ENCODE assay signal across 12 mouse cellular contexts in genomic region chr13:97310855-97311189, GRCm38 (mm10).
DNase-seq lines count a peak whose midpoint lies in the region; ATAC-seq and TF ChIP-seq lines count a peak whose summit lies in the region.
"Had no signal": no experiment of that assay in that cellular context is flagged by ENCODE, and none has a peak within 500 bp of the region (broad histone marks: within the 10 kb centered on the region; RNA-seq: fewer than 3 reads in every experiment).

No protein-coding gene starts in this region.

- WGBS in heart, postnatal 0 days = 52% methylated on average over 3 of the region's 3 CpGs
- 34% methylated on average over 3 of the region's 3 CpGs for WGBS in liver, embryonic 13.5 days (ENCODE audit: insufficient replicate concordance)
- WGBS in liver, postnatal 0 days (ENCODE audit: insufficient replicate concordance) = 37% methylated on average over 3 of the region's 3 CpGs
- WGBS in embryonic facial prominence, embryonic 10.5 days = 21% methylated on average over 3 of the region's 3 CpGs
- 53% methylated on average over 3 of the region's 3 CpGs for WGBS in intestine, embryonic 16.5 days

- TF ChIP-seq CTCF in heart, postnatal 0 days (IDR thresholded peaks at IDR 0.05; ENCODE audit: low read depth) = no peak
- no peak for TF ChIP-seq CTCF in liver, postnatal 0 days (IDR thresholded peaks at IDR 0.05; ENCODE audit: low read depth)

- no peak for DNase-seq in heart, postnatal 0 days (ENCODE audit: low spot score)
- no peak for DNase-seq in heart, adult 11 months
- no peak for DNase-seq in liver, embryonic 13.5 days
- no peak for DNase-seq in liver, postnatal 0 days
- no peak for DNase-seq in embryonic facial prominence, embryonic 10.5 days (ENCODE audit: low spot score)
- no peak for DNase-seq in adrenal gland, postnatal 4 days (ENCODE audit: low spot score in 2 of 2)
- DNase-seq: cerebellum, adult 11 months; layer of hippocampus, adult 9-11 months; right cerebral cortex, postnatal 25 days; thymus, adult 2 months had no signal

- H3K9ac ChIP-seq in heart, postnatal 0 days (replicated peaks; ENCODE audit: low read depth, low read length) = no peak overlapping the region
- H3K9ac ChIP-seq in liver, embryonic 13.5 days = no peak overlapping the region
- no peak overlapping the region for H3K9ac ChIP-seq in liver, postnatal 0 days (replicated peaks)
- H3K9ac ChIP-seq in intestine, embryonic 16.5 days (ENCODE audit: low read depth, low read length) = no peak overlapping the region
- H3K9ac ChIP-seq: midbrain, embryonic 12.5 days had no signal

- H3K9me3 ChIP-seq in heart, postnatal 0 days (replicated peaks; ENCODE audit: control insufficient read depth, low read length) = no peaks in the 10 kb centered on the region
- no peaks in the 10 kb centered on the region for H3K9me3 ChIP-seq in liver, embryonic 13.5 days (replicated peaks)
- no peaks in the 10 kb centered on the region for H3K9me3 ChIP-seq in liver, postnatal 0 days (ENCODE audit: low read length)
- no peaks in the 10 kb centered on the region for H3K9me3 ChIP-seq in embryonic facial prominence, embryonic 10.5 days
- no peaks in the 10 kb centered on the region for H3K9me3 ChIP-seq in intestine, embryonic 16.5 days (ENCODE audit: control insufficient read depth, low read length)
- H3K9me3 ChIP-seq: midbrain, embryonic 12.5 days had no signal

- no peak for TF ChIP-seq EP300 in heart, postnatal 0 days (IDR thresholded peaks at IDR 0.05; ENCODE audit: low read depth)
- TF ChIP-seq EP300 in liver, postnatal 0 days (IDR thresholded peaks at IDR 0.05; ENCODE audit: low read depth) = no peak

- peak overlapping the region; percentile 67; the same call in 1 of the 2 replicates for H3K27ac ChIP-seq in heart, postnatal 0 days (ENCODE audit: low read depth)
- H3K27ac ChIP-seq in liver, embryonic 13.5 days = peak overlapping the region; percentile 30; the same call in 1 of the 2 replicates
- H3K27ac ChIP-seq in liver, postnatal 0 days (ENCODE audit: low read depth) = no peak overlapping the region
- H3K27ac ChIP-seq in embryonic facial prominence, embryonic 10.5 days (replicated peaks) = peak overlapping the region; percentile 76
- peak overlapping the region; percentile 63; the same call in 1 of the 2 replicates for H3K27ac ChIP-seq in intestine, embryonic 16.5 days (ENCODE audit: low read length)
- H3K27ac ChIP-seq: midbrain, embryonic 12.5 days had no signal

- no peak for ATAC-seq in heart, postnatal 0 days (ENCODE audit: insufficient read depth, low read depth)
- no peak for ATAC-seq in liver, embryonic 13.5 days (ENCODE audit: low read depth)
- no peak for ATAC-seq in liver, postnatal 0 days
- peak; percentile 9; the same call in 1 of the 2 replicates for ATAC-seq in intestine, embryonic 16.5 days

- H3K27me3 ChIP-seq in heart, postnatal 0 days (ENCODE audit: control insufficient read depth, insufficient read depth, low read length) = no peaks in the 10 kb centered on the region
- no peaks in the 10 kb centered on the region for H3K27me3 ChIP-seq in liver, embryonic 13.5 days
- H3K27me3 ChIP-seq in liver, postnatal 0 days (ENCODE audit: insufficient read depth, low read length) = no peaks in the 10 kb centered on the region
- H3K27me3 ChIP-seq in embryonic facial prominence, embryonic 10.5 days (replicated peaks; ENCODE audit: low read depth, poor library complexity, severe bottlenecking) = 0 out of 2 replicates have a peak, but pooled peaks cover 3% of the 10 kb centered on the region
- H3K27me3 ChIP-seq in intestine, embryonic 16.5 days (replicated peaks; ENCODE audit: control insufficient read depth, insufficient read depth, low read length) = no peaks in the 10 kb centered on the region

- no peak overlapping the region for H3K4me2 ChIP-seq in heart, postnatal 0 days (ENCODE audit: low read depth, low read length)
- H3K4me2 ChIP-seq in liver, embryonic 13.5 days = no peak overlapping the region
- H3K4me2 ChIP-seq in liver, postnatal 0 days (ENCODE audit: low read depth, low read length) = no peak overlapping the region
- H3K4me2 ChIP-seq in intestine, embryonic 16.5 days (ENCODE audit: low read depth, low read length) = no peak overlapping the region
- H3K4me2 ChIP-seq: midbrain, embryonic 12.5 days had no signal

- H3K4me1 ChIP-seq in heart, postnatal 0 days (ENCODE audit: control insufficient read depth, insufficient read depth) = peaks cover 31% of the 10 kb centered on the region
- peaks cover 19% of the 10 kb centered on the region for H3K4me1 ChIP-seq in liver, embryonic 13.5 days (replicated peaks)
- H3K4me1 ChIP-seq in liver, postnatal 0 days (ENCODE audit: insufficient read depth) = peaks cover 22% of the 10 kb centered on the region
- H3K4me1 ChIP-seq in embryonic facial prominence, embryonic 10.5 days = peaks cover 43% of the 10 kb centered on the region
- peaks cover 13% of the 10 kb centered on the region for H3K4me1 ChIP-seq in intestine, embryonic 16.5 days (ENCODE audit: control insufficient read depth, insufficient read depth, low read length)

- no peak overlapping the region for H3K4me3 ChIP-seq in heart, postnatal 0 days (ENCODE audit: low read depth, low read length)
- H3K4me3 ChIP-seq in liver, embryonic 13.5 days (replicated peaks) = no peak overlapping the region
- H3K4me3 ChIP-seq in liver, postnatal 0 days (ENCODE audit: low read depth, low read length) = no peak overlapping the region
- H3K4me3 ChIP-seq in embryonic facial prominence, embryonic 10.5 days = no peak overlapping the region
- no peak overlapping the region for H3K4me3 ChIP-seq in intestine, embryonic 16.5 days (ENCODE audit: low read length)
- H3K4me3 ChIP-seq: midbrain, embryonic 12.5 days had no signal

- no peaks in the 10 kb centered on the region for H3K36me3 ChIP-seq in heart, postnatal 0 days (replicated peaks; ENCODE audit: control insufficient read depth, insufficient read depth, low read length)
- no peaks in the 10 kb centered on the region for H3K36me3 ChIP-seq in liver, embryonic 13.5 days
- no peaks in the 10 kb centered on the region for H3K36me3 ChIP-seq in liver, postnatal 0 days (replicated peaks; ENCODE audit: insufficient read depth, low read length)
- no peaks in the 10 kb centered on the region for H3K36me3 ChIP-seq in embryonic facial prominence, embryonic 10.5 days (replicated peaks)
- no peaks in the 10 kb centered on the region for H3K36me3 ChIP-seq in intestine, embryonic 16.5 days (ENCODE audit: control insufficient read depth, insufficient read depth, low read length)
- H3K36me3 ChIP-seq: midbrain, embryonic 12.5 days had no signal
